Mouse (Mus musculus) thymus, adult 18-20 months (tissue): ENCODE results near the gene Izumo1r.

Source experiments
- DNase-seq, 2 experiments: peaks; one replicate each; pipeline ENCODE4 v3.0.0; 2022; ENCODE audit warnings: mixed read lengths in 2 of 2

Gene Izumo1r

DNA sequence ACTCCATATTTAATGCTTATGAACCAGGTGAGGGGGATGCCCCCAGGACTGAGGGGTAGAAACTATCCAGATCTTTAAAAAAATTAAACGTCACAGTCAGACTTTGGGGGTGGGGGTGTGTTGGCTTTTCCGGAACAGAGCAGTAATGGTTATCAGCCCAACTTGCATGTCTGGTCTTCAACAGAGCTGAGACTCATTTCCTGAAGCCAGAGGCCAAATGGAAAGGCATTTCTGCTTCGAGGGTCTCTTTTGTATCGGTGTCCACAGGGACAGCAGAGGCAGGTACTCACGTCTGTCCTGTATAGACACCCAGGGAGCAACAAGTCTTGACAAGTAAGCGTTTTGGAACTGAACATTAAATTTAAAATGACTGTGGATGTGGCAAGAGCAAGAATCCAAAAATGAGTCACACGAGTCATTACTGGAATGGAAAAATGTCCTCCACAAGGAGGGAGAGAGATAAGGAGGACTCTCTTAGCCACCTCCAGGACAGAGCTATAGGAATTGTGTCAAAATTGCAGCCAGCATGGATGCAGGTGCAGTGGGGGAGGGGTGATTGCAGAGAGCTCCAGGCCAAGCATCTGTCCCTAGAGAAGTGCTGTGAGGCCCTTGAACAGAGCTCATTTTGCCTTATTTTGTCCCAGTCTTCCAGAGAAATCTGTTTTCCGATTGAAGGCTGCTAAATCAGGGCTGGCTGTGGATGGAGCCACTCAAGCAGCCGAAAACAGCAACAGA lies 1.2 kb upstream of the Izumo1r start:
- DNase-seq = peak in 1 of 2 experiments; percentile 28

DNA sequence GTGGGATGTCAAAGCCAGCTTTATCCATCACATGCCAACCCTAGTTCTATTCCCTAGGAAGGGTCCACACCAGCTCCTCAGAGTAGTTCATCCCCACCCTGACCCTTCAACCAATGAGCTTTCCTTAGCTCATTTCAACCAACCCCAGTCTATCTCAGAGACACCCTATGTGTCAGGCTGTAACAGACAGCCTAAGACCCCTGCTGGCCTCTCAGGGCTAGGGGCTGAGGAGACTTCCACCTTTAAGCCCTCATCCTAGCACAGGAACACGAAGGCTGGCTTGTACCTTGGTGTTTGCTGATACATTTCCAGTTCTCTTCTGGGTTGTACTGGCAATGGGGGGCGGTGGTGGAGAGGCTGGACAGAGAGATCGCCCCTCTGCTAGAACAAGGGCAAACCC lies 743 bp downstream of the Izumo1r start:
- DNase-seq = no peak

DNA sequence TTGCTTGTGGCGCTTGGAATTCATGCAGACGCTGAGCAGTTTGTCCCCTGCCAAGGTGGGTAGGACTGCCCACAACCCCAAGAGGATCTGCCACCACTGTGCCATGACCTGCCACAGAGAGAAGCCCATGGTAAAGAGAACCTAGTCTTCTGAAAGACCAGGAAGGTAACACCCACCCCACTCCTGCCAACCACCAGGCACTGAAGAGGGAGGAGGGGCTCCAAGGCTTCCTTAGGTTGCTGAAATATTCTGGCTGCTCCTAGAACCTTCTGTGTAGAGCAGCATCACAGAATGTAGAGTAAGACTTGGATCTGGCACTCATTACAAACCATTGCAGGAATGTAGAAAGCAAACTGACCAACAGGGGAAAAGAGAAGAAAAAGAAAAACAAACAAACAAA lies 1.3 kb downstream of the Izumo1r start:
- DNase-seq = no peak

DNA sequence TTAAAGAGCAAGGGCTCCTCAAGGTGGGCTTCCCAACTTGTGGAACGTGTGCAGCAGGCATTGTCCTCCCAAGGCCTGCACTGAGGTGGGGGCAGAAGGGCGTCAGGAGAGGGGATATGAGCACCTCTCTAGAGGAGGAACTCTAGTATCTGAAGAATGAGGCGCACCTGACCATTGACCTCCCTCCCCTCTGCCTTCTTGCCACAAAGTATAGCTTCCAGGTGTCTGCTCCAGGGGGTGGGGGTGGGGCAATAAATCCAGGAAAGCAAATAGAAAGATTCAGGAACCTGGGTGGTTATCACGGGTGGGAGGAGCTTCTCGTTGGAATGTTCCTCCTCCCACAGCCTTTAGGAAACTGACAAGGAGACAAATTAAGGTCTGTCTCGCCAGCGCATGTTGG lies 2.0 kb downstream of the Izumo1r start:
- DNase-seq = no peak

DNA sequence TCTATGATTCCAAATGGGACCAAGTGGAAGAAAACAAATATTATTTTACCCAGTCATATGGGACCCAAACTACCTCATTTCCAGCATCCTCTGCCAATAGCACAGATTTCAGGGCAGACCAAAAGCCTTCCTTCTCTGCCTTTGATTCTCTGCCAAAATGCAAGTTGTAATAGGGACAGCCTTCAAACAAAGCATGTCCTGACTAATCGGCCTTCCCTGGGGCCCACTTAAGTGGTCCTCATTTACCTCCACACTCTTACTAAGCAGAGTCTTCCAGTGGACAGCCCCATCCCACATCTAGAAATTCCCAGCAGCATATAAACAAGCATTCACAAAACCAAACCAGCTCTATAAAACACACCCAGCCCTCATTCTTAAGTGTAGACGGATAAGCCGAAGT lies 6.6 kb downstream of the Izumo1r start:
- no peak for DNase-seq

DNA sequence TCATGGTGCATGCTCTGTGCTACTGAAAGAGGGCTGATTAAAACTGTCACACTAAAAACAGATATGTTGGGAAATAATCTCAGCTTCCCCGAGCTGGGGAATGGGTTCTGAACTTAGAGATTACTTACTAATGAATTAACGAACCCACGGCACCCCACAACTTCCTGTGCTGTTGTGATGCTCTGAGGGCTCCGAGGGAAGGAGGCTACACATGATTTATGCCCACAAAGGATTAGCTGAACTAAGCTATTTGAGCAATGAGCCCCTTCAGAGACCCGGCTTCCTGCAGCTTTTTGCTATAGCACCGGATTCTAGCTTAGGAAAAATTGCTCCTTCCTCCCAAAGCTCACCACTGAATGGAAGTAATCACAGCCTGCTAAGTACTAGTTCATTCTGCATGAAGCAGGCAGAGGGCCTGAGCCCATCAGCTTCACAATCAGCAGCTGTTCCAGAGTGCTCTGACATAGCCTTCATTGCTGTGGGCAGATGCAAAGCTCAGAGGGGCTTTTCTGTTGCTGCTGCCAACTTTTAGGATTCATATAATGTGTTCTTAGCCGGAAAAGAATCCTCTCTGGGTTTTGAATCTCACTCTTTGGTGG lies 8.4 kb downstream of the Izumo1r start:
- DNase-seq = no peak

DNA sequence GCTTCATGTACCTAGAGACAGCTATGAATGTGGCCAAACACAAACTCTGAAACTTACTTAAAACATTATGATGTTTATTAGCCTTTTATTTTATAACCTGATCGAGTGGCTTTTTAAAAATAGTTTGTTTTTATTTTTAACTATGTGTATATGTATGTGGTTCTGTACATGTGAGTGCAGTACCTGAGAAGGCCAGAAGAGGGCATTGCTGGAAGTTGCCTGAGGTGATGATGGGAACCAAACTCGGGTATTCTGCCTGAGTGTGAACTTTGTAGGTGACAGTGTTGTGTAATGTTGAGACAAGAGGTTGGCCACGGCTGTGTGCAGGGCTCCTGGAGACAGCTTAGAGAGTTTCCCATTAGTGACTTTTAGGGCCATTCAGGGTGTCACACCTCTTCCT lies 9.1 kb downstream of the Izumo1r start:
- DNase-seq = no peak

DNA sequence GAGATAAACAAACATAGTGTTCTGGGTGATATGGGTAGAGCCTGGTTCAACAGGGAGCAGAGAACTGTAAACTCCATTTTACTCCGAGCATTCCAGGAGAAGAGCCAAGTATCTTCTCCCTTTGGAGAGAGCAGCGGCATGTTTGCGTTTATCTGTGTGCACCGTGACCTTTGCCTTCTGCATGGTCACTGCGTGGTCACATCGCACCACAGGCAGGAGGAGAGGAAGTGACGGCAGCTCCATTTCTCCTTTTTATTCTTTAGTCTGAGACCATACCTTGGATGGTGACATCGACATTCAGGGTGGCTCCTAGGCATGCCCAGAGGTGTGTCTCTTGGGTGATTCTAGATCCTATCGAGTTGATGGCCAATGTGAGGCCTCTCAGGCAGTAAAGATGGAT lies 10.4 kb downstream of the Izumo1r start:
- DNase-seq = no peak

DNA sequence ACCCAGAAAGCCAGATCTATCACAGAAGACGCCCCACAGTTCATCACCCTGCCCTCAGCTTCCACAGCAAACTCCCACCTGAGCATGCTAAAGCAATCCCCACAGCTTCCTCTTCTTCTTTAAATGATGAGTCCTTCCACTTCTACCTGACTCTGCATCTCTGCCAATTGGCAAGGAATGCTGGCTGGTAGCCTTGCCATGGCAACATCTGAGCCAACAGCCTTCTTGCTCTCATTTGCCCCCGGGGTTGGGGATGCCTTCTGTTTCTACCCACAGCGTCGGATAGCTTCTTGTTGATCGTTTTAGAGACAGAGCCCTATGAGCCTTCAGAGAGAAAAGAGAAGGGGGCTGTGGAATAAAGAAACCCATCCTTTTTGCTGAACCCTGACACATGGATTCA lies 11.9 kb downstream of the Izumo1r start:
- DNase-seq = no peak

DNA sequence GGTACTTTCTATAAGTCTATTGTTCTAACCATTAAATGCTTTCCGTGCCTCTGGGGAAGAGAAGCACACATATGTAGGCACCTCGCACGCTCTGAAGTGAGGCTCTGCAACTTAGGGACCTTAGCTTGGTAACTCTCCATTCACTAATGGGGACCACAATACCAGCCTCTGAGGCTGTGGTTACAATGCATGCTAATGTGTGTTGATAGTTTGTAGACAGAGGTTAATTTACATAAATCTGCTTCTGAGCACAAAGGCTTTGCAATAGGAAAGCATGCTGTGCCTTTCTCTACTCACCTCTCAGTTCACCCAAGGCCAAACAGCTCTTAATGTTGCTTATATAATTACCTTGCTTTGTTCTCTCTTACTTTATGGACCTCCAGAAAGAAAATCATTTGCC lies 13.1 kb downstream of the Izumo1r start:
- DNase-seq = no peak

DNA sequence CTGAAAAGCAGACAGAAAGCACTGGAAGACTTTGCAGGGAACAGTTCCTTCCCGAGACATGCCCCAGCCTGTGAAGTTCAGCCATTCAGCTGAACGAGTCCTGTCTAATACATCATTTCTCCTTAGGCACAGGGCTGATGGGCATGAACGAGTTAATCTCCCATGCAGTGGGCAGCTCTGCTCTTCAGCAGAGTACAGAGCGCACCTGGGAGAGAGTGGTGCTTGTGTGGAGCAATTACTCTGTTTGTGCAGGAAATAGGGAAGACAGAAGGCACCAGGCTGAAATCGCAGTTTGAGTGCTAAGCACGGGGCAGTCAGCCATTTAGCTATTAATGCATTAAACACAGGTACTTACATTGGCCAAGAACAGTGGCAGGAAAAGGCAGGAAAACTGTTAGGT lies 15.1 kb downstream of the Izumo1r start:
- no peak for DNase-seq

DNA sequence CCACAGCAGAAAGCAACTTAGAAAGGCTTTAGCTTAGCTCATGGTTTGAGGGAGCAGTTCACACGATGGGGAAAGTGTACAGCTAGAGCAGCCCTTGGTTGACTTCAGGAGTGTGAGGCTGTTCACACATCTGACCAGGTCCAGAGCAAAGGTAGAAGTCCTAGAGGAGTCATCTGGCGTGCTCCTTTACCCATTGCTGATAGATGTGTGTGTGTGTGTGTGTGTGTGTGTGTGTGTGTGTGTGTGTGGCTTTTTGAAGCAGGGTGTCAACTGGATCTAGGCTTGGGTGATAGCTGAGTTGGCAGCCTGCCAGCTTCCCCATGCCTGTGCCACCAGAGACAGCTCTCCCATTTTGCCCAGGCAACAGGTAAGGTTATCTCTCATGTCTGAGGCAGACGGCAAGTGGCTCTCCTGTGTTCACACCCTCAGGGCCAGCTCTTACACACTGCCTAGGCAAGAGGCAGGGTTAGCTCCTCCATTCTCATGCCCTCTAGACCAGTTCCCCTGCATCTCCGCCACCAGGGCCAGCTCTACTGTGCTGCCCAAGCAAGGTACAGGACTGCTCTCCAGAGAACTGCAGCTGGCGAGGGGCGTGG lies 15.9 kb downstream of the Izumo1r start:
- no peak for DNase-seq

DNA sequence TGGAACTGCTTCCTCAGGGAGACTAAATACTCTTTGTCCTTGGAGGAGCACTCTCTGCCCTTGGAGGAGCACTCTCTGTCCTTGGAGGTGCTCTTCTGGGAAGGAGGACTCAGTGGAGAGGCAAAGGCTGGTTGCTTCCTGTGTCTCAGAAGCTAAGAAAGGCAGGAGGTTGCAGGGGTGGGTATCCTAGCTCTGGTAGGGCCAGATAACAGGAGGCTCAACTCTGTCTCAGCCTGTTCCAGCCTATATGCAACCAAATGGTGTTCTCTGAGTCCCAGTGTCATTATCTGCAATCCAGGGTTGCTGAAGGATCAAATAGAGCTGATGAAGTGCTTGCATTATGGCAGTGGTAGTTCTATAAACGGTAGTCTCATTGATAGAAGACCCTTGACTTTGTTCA lies 17.8 kb downstream of the Izumo1r start:
- no peak for DNase-seq

DNA sequence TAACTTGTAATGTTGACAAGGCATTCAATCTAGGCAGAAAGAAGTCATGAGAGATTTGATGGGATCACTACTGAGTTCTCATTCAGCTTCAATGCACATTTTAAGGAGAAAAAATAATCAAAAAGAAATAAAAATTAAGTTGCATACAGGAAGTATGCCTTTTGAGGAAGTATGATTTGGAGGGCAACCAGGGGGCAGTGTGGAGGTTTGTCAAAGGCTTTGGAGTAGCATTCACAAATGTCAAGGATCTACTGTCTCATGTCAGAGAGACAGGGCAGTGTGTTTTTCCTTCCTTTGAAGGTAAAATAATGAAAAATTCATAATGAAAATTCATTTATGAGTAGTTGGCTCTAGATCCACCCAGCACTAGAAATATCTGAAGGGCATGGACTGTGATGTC lies 18.6 kb downstream of the Izumo1r start:
- no peak for DNase-seq

DNA sequence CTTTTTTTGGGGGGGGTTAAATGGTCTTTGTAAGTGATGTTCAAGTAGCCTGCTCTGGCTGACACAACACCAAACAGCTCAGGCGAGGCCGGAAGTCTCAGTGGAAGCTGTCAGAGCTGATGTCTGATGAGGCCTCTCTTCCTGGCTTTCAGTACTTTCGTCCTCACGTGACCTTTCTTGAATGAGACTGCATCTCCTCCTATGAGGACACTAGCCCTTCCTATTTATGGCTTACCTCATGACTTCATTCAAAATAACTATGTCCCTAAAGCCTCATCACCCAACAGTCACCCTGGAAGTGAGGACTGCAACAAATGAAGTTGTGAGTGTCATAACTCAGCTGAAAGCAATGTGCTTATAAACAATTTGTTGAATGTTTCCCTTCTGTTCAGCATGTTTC lies 19.1 kb downstream of the Izumo1r start:
- no peak for DNase-seq

DNA sequence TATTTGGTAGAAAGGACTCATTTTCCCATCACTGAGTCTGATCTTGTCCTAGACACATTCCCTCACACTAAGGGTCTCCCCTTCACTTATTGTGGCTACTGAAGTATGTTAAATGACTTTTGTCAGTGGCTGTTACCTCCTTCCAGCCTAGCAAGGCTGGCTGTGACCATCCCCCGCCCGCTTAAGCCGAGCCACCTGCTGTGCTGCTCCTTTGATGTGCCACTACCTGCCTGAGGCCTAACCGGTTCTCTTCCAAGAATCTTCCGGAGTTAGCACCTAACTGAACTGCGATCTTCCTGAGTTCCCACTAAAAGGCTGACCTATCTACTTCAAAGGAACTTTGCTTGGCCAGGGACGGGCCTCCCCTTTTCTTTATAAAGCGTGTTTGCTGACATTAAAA lies 27.2 kb downstream of the Izumo1r start:
- DNase-seq = peak in 1 of 2 experiments; percentile 28

DNA sequence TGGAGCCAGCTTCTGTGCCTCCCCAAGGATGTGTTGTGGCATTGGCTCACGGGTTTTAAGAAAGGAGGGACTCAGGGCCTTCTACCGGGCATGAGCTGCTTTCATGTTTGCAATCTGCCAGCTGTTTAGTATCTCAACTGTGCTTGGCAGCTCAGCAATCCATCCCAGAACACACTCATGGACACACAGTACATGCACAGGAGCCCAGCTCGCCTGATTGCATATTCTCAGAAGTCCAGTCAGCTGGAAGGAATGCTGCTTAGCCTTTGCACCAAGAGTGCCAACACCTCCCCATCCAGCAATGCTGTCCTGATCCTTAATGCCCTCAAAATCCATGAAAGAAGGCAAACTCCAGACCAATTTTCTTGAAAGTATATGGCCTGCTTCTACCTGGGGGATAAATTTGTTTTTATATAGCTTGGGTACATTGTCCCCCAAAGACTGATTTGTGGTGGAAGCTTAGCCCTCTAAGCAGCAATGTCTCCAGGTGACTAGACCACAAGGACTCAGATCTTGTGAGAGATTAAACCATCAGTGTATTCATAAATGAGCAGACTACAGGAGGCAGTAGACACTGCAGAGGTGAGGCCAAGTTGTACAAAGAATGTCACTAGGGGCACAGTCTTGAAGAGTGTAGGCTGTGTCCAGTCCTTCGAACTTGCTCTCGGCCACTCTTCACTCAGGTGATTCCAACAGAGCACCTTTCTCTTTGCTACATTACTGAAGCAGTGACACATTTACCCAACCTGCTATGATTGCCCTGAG lies 27.8 kb downstream of the Izumo1r start:
- no peak for DNase-seq

DNA sequence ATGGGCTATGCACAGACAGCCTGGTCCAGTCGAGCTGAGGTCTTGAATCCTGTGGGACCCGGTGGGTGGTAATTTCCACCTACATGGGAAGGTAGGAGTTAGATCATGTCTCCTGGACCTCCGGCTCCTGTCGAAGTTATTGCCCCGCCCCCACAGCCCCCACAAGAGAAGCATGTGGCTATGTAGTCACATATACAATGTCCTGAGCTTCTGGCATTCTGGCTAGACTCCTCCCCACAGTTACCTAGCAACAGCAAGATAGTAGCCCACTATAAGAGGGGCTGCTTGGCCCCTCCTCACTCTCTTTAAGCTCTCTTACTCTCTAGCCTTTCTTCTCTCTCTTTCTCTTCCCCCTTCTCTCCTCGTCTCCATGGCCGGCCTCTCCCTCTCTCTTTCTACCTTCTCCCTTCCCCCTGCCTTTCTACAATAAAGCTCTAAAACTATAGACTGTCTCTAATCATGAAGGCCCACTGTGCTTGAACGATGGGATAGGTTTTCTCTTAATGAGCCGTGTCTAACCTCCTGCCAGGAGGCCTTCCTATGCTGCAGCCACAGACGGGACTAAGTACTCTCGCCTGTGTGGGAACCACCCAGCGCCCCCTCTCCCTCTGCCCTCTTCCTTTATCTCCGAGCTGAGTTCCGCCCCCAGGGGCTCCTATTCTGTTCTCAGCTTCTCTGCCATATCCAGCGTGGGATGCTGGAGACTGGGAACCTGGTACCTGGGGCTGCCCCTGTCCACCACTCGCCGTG lies 31.4 kb downstream of the Izumo1r start:
- no peak for DNase-seq

DNA sequence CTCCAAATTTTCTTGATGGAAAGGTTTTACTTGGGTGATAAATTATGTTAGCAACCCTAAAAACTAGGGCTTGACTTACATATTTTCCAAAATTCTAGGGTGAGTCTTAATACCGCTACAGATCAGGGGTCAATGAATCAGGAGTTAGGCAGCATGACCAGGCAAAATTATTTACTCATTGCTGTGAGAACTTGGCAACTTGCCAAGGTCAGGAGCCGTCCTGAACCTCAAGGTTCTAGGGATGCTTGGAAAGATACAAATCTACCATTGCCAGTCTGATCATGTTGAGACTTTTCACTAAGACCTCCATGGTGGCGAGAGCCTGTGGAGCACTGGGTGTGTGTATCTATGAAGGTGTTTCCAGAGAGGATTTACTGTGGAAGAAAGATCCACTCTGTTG lies 32.2 kb downstream of the Izumo1r start:
- DNase-seq = no peak

DNA sequence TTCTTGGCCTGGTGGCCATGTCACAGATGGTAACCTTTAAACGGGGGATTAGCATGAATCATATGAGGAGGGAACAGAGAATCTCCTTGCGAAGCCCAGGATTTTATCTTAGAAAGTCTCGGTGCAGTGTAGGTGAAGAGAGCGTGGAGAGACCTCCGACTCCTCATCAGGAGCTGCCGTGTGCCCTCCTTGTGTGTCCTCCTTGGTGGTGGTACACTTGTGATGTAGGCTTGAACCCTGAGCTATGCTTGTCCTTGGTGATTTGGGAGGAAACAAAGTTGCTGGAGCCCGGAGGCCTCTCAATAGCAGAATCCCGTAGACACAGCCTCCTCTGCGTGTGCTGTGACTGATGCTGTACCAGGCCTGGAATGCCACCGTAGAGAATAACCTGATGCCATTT lies 32.9 kb downstream of the Izumo1r start:
- DNase-seq = no peak

DNA sequence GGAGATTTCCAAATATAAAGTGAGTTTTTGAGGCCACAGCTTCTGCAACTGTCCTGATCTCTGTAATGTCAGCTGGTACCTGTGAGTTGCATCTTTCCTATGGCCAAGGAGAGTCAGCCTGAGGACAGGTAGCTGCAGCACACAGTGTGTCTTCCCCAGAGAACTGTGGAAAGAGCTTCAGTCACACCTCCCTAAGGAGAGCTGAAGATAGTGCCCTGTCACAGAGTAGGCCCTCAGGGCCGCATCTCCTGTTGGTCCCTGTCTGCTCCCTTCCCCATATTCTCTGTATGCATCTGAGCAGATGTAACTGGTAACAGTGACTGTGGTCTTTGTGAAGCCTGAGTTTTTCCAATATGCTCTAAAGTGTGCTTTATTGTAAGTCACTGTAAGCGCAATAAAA lies 33.4 kb downstream of the Izumo1r start:
- DNase-seq = no peak

DNA sequence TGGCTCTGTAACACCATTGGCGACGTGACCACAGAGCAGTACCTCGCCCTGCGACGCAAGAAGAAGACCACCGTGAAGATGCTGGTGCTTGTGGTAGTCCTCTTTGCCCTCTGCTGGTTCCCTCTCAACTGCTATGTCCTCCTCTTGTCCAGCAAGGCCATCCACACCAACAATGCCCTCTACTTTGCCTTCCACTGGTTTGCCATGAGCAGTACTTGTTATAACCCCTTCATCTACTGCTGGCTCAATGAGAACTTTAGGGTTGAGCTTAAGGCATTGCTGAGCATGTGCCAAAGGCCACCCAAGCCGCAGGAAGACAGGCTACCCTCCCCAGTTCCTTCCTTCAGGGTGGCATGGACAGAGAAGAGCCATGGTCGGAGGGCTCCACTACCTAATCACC lies 35.4 kb downstream of the Izumo1r start:
- no peak for DNase-seq

DNA sequence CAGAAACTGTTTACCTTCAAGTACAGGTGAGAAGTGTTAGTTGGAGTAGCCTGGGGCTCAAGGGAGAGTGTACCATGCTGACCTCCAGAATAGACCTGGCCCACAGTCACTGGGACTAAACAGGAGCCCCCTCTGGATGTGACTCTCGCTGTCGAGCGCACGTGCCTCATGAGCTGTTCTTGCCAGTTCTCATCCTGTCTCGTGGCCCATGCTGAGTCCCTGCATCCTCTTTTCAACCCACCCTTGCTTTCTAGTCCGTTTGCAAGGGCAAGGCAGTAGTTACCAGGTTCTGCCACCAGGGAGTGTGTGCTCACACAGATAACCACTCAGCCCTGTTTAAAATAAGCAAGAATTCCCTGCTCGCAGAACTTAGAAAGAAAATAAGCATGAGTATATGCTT lies 36.8 kb downstream of the Izumo1r start:
- peak in 1 of 2 experiments; percentile 50 for DNase-seq
